Mouse (Mus musculus) embryonic facial prominence, embryonic 15.5 days (tissue): ENCODE data around the gene Vipas39. TPM values are rescaled to one million over a fixed set of nuclear protein-coding genes. Genes with fewer than 3 reads are reported as not detected.

Experiments used
- microRNA-seq: library from miRNA; unstranded; fragments of <30 nt; microRNA quantifications from one replicate; pipeline ENCODE4, GENCODE M21; 2016; ENCODE audit warnings: borderline number of aligned reads
- polyA plus RNA-seq: library from polyadenylated mRNA; unstranded; fragments of >200 nt; fragmentation: Nextera tagmentation; extraction: Ambion mirVana; gene quantifications from 2 replicates; pipeline ENCODE4 v1.2.1, GENCODE M21; 2015

Vipas39 gene
- polyA plus RNA-seq, 1 experiment from 2014 or later = 44.2 TPM

Small RNA genes within 50 kb of the gene (microRNA-seq; reads per million reads assigned to microRNA genes)
- gene Gm47293 = not detected

Other genes with a start within 250 kb of the Vipas39 start
- gene Tmem63c, start 244.9 kb downstream of the Vipas39 start, polyA plus RNA-seq = 0.16 and 0.28 TPM in 2 replicates
- gene Ngb, start 163.7 kb downstream of the Vipas39 start, polyA plus RNA-seq = 0.16 and 0.17 TPM in 2 replicates
- 31.4 and 38.1 TPM in 2 replicates for gene Gstz1, start 119.1 kb downstream of the Vipas39 start, polyA plus RNA-seq
- 14.5 and 15.5 TPM in 2 replicates for gene Pomt2, start 118.3 kb downstream of the Vipas39 start, polyA plus RNA-seq
- 0.95 and 1.8 TPM in 2 replicates for gene Samd15, start 66.5 kb downstream of the Vipas39 start, polyA plus RNA-seq
- 2.2 and 2.4 TPM in 2 replicates for gene Tmed8, start 65.8 kb downstream of the Vipas39 start, polyA plus RNA-seq
- gene Noxred1, start 27.5 kb downstream of the Vipas39 start, polyA plus RNA-seq = 0.49 and 0.74 TPM in 2 replicates
- gene Ahsa1, start 223 bp upstream of the Vipas39 start, polyA plus RNA-seq = 220 and 223 TPM in 2 replicates
- 1.5 TPM in 2 replicates for gene Ism2, start 33.4 kb upstream of the Vipas39 start, polyA plus RNA-seq
- 73.4 and 73.6 TPM in 2 replicates for gene Sptlc2, start 122.1 kb upstream of the Vipas39 start, polyA plus RNA-seq
- 276 and 281 TPM in 2 replicates for gene Slirp, start 177.6 kb upstream of the Vipas39 start, polyA plus RNA-seq
- gene Alkbh1, start 177.8 kb upstream of the Vipas39 start, polyA plus RNA-seq = 60.7 and 61.0 TPM in 2 replicates
- 113 and 121 TPM in 2 replicates for gene Snw1, start 206.0 kb upstream of the Vipas39 start, polyA plus RNA-seq
- gene Gm5788, start 228.5 kb upstream of the Vipas39 start, polyA plus RNA-seq = not detected in 2 replicates
- not detected in 2 replicates for gene Gm8300, start 248.1 kb upstream of the Vipas39 start, polyA plus RNA-seq